Mouse (Mus musculus) left cerebral cortex, postnatal 25 days (tissue): ENCODE measurements around the gene Prkca. TPM values are rescaled to one million over a fixed set of nuclear protein-coding genes. Genes with fewer than 3 reads are reported as not detected.

Source experiments
- DNase-seq, 2 experiments: peaks; one replicate each; pipeline ENCODE4 v3.0.0; 2022; ENCODE audit warnings: low spot score in 2 of 2, mixed read lengths in 1 of 2
- intact Hi-C: fragments of 180-260 bp; cut with DNase I; formaldehyde crosslinking; loops from one replicate; pipeline ENCODE4 v1.15.1; 2025
- total RNA-seq, 2 experiments: library from RNA; stranded (reverse); gene quantifications; 2 replicates each; pipeline ENCODE4 v1.2.3; 2021

Gene Prkca
- 100 to 1,000 TPM; 172 TPM for total RNA-seq

GRCm38 (mm10) chr11:108343789-108344462, at the start of gene Prkca:
Prkca (minus strand) TSS chr11:108343928.
- intact Hi-C loops: loop anchor here (2.0 kb wide), 2 partner anchors 123 to 215 kb away; no protein-coding TSS in a partner anchor
- peak; percentile 96 to 97 for DNase-seq

GRCm38 (mm10) chr11:108385666-108386024, 41.9 kb upstream of the Prkca start:
- intact Hi-C loops: no loop called here
- DNase-seq: no peak

GRCm38 (mm10) chr11:108384920-108385665, 41.4 kb upstream of the Prkca start:
- DNase-seq: no peak
- intact Hi-C loops: no loop called here

DNA sequence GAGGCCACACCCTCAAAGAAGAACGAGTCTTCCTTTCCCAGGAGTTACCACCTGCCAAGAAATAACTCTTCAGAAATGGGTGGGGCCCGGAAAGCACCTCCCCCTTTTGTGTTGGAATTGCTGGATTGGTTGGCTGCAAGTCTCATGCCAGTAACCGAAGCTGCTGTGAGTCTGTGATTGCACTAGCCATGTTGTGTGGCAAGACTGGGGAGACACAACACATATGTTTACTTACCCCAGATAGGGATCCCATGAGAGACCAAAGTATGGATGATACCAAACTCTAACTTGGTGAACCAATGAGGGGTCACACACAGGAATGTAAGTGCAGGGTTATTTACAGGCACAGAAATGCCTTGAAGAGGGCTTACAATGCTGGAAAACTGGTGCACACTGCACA, 38.9 kb upstream of the Prkca start:
- intact Hi-C loops: no loop called here
- no peak for DNase-seq

- no peak for DNase-seq
- intact Hi-C loops: loop anchor here (2.0 kb wide), 2 partner anchors 250 to 348 kb away; no protein-coding TSS in a partner anchor
Observed at GRCm38 (mm10) chr11:108378363-108378751, 34.6 kb upstream of the Prkca start.

DNA sequence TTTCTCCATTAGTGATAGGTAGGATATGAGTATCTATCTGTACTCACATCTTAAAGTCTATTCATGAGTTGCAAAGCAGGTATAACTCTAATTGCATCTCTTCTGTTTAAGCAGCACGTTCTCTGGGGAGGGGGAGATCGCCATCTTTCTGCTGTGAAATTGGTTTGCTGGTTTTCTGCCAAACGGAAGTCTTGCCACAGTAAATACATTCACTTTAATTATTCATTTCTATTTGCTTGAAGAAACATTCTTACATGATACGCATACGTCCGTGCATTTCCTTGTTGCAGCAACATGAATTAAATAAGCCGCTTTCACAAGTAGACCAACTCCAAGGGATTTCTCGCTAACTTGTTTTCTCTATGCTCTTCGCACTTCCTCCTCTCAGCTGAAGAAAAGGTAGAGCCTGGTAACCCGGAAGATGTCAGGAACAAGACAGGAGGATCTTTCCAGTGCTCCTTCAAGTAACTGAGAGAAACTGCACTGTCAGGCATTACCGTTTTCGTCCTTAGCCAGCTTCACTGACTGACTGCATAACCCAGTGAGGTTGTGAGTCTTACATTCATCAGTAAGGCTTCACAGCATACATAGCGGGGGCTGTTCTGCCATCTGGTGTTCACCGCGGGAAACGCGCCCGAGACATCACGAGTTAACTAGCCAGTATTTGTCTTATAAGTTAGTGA, 34.1 kb upstream of the Prkca start:
- peak; percentile 79 to 93 for DNase-seq
- intact Hi-C loops: loop anchor here (2.0 kb wide), 2 partner anchors 249 to 347 kb away; no protein-coding TSS in a partner anchor

- DNase-seq: no peak
- intact Hi-C loops: no loop called here
Observed at GRCm38 (mm10) chr11:108376815-108377214, 33.1 kb upstream of the Prkca start.

GRCm38 (mm10) chr11:108367046-108367445, 23.3 kb upstream of the Prkca start:
- no peak for DNase-seq
- intact Hi-C loops: no loop called here

- intact Hi-C loops: no loop called here
- DNase-seq: no peak
Observed at GRCm38 (mm10) chr11:108365600-108365999, 21.9 kb upstream of the Prkca start.

GRCm38 (mm10) chr11:108364945-108365589, 21.3 kb upstream of the Prkca start:
- peak in 1 of 2 experiments; percentile 66 for DNase-seq
- intact Hi-C loops: no loop called here

- intact Hi-C loops: no loop called here
Observed at GRCm38 (mm10) chr11:108363991-108364390, 20.3 kb upstream of the Prkca start.

DNA sequence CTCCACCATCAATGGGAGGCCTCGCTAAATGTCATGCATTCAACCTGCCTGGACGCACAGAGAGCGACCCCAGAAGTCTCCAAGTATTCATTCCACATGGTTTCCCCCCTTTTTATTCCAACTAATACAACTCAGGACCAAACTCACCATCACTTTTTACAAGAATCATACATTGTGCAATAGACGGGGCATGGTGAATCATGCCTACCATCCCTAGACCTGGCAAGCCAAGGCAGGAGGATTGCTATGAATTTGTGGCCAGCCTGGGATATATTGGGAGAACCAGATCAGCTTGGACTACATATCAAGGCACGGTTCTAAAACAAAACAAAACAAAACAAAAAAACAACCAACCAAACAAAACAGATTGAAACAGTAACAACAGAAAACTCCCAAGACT, 19.2 kb upstream of the Prkca start:
- intact Hi-C loops: no loop called here
- DNase-seq: no peak

More at GRCm38 (mm10) chr11:108363991-108364390, 20.3 kb upstream of the Prkca start:
- no peak for DNase-seq

- DNase-seq: no peak
- intact Hi-C loops: no loop called here
Observed at GRCm38 (mm10) chr11:108360983-108361382, 17.3 kb upstream of the Prkca start.

- intact Hi-C loops: no loop called here
- DNase-seq: no peak
Observed at GRCm38 (mm10) chr11:108358911-108359310, 15.2 kb upstream of the Prkca start.

DNA sequence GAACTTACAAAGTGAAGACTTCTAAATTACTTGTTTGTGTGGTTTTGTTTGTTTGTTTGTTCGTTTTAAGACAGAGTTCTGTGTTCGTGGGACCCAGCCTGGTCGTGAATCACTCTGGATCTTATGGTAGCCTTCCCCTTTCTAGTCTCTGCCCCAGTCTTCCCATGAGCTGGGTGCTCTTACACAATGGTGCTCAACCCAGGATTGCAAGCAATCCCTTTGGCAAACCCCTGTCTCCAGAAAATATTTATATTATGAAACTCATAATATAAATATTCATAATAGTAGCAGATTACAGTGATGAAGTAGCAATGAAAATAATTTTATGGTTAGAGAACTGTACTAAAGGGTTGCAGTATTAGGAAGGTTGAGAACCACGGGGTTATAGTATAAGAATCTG, 12.3 kb upstream of the Prkca start:
- DNase-seq: no peak
- intact Hi-C loops: no loop called here

- intact Hi-C loops: no loop called here
- no peak for DNase-seq
Observed at GRCm38 (mm10) chr11:108352842-108353388, 9.2 kb upstream of the Prkca start.

DNA sequence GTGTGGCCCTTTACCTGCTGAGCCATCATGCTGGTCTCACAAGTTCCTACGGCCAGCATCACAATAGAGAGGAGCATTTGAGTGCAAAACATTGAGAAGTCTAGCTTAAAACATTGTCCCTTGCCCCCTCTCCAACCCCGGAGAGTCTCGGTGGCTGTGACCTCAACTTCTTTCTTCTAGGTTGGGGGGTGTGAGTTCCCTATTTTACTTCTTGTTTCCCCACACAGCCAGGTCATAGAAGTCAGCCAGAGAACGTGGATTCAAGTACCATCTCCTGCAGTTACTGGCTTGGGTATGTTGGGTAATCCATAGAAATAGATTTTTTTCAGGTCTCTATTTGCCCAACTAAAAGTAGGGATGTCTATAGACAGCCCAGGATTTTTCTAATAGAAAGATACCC, 7.1 kb upstream of the Prkca start:
- no peak for DNase-seq
- intact Hi-C loops: no loop called here

DNA sequence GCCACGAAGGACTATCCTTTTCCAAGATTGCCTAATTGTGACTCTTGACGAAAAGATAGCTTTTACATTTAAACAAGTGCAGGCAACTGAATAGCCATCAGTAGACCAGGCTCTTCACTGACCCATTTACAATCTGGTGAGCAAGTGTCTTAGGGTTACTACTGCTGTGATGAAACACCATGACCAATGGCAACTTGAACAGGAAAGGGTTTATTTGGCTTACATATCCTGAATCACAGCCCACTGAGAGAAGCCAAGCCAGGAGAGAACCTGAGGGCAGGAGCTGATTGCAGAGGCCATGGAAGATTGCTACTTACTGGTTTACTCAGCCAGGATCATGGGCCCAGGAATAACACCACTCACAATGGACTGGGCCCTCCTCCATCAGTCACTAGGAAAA, 1.6 kb upstream of the Prkca start:
- intact Hi-C loops: no loop called here
- DNase-seq: no peak

- DNase-seq: no peak
- intact Hi-C loops: no loop called here
Observed at GRCm38 (mm10) chr11:108344759-108345158, 1.0 kb upstream of the Prkca start.
